Mouse (Mus musculus): Measurements from ENCODE around the gene Lrrc46.

DNA sequence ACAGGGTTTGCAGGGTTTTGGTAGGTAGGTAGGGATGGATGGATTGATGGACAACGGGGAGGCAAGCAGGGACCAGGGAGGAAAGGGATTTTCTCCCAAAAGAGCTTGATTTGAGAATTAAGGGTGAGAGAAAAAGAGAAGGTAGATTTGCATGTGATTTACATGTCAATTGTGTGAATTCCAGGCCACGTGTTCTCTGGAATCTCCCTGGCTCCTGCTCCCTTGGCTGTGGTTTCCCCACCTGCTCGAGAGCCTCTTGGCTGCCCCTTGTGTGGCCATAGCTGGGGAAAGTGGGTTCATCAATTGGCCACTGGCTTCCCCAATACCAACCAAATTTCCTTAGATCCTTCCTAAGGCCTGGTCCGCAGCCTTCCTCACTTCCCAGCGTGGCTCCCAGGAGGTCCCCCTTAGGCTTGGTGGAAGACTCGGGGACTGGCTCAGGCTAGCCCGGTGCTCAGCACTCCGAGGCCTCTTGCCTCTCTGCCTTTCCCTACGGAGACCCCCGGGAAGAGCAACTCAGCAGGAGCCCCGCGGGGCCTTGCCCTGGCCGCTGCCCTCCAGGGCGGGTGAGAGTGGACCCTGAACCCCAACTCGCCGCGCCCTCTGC lies 44.3 kb downstream of the Lrrc46 start:
- no peak for TF ChIP-seq CTCF (IDR thresholded peaks at IDR 0.05; ENCODE audit: low read depth, low read length)
- peak; percentile 25 for TF ChIP-seq POLR2A (IDR thresholded peaks at IDR 0.05; ENCODE audit: insufficient read depth, low read length)
- 0 out of 2 replicates have a peak, but pooled peaks have one; percentile 27 for TF ChIP-seq EP300 (IDR thresholded peaks at IDR 0.05; ENCODE audit: insufficient read depth, low read depth, low read length)

Data from ES-Bruce4 (cell line).